14 mouse cellular contexts compared by ENCODE assay signal in the genomic region with DNA sequence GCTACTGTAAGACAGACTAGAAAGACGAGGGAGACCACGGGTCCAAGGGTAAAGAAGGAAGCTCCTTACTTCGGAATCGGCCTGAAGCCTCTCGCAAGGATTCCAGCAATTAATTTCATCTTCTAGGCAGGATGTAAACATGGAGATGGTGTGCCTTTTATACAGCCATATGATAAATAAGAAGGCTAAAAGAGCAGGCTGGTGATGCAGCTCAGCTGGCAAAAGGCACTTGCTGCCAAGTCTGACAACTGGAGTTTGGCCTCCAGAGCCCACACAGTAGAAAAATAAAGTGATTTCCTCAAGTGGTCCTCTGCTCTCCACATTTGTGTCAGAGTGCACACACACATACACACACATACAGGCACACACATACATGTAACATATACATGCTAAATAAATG.
"Had no signal": no experiment of that assay in that cellular context is flagged by ENCODE, and none has a peak within 500 bp of the region (broad histone marks: within the 10 kb centered on the region; RNA-seq: fewer than 3 reads in every experiment).

No protein-coding gene starts in this region.

- DNase-seq: kidney, adult 2 months; layer of hippocampus, adult 9-11 months; liver; liver, embryonic 13.5 days; liver, postnatal 0 days; retina, postnatal 1 day; right cerebral cortex, postnatal 14 days; thymus, adult 18-20 months; thymus, postnatal 14 days had no signal

- H3K9me3 ChIP-seq: hindbrain, embryonic 15.5 days; limb, embryonic 12.5 days; liver, embryonic 13.5 days; midbrain, embryonic 10.5 days; midbrain, embryonic 15.5 days; neural tube, embryonic 13.5 days had no signal

- H3K27ac ChIP-seq: hindbrain, embryonic 15.5 days; limb, embryonic 12.5 days; liver, embryonic 13.5 days; midbrain, embryonic 10.5 days; midbrain, embryonic 15.5 days; neural tube, embryonic 13.5 days had no signal

- H3K27me3 ChIP-seq: hindbrain, embryonic 15.5 days; limb, embryonic 12.5 days; liver, embryonic 13.5 days; midbrain, embryonic 15.5 days; neural tube, embryonic 13.5 days had no signal

- ATAC-seq: liver, postnatal 0 days; midbrain, embryonic 15.5 days had no signal

- H3K4me3 ChIP-seq: hindbrain, embryonic 15.5 days; limb, embryonic 12.5 days; liver, embryonic 13.5 days; midbrain, embryonic 10.5 days; midbrain, embryonic 15.5 days; neural tube, embryonic 13.5 days had no signal

- H3K4me2 ChIP-seq: hindbrain, embryonic 15.5 days; limb, embryonic 12.5 days; liver, embryonic 13.5 days; midbrain, embryonic 15.5 days; neural tube, embryonic 13.5 days had no signal

- H3K36me3 ChIP-seq: hindbrain, embryonic 15.5 days; limb, embryonic 12.5 days; liver, embryonic 13.5 days; midbrain, embryonic 10.5 days; midbrain, embryonic 15.5 days; neural tube, embryonic 13.5 days had no signal

- H3K4me1 ChIP-seq: hindbrain, embryonic 15.5 days; limb, embryonic 12.5 days; liver, embryonic 13.5 days; midbrain, embryonic 10.5 days; midbrain, embryonic 15.5 days; neural tube, embryonic 13.5 days had no signal

- H3K9ac ChIP-seq: hindbrain, embryonic 15.5 days; limb, embryonic 12.5 days; liver, embryonic 13.5 days; liver, postnatal 0 days; midbrain, embryonic 15.5 days; neural tube, embryonic 13.5 days had no signal
